Mouse (Mus musculus) ES-E14 (cell line): ENCODE measurements at regions not wholly inside any gene's neighbourhood (a gene's known extent, or its start where the extent isn't known, plus 50 kb on each side); places are given as distances from the start of the nearest gene placed in this dataset.

Source experiments
- CHD2 ChIP-seq: IDR thresholded peaks from 2 replicates; pipeline ENCODE4 v1.6.1; 2014; ENCODE audit warnings: mild to moderate bottlenecking, low read depth, low read length, inconsistent platforms
- HCFC1 ChIP-seq: IDR thresholded peaks from 2 replicates; pipeline ENCODE4 v1.6.1; 2012; ENCODE audit warnings: low read length, inconsistent platforms, borderline replicate concordance; ENCODE audit not compliant: insufficient read depth
- MAFK ChIP-seq: IDR thresholded peaks from 2 replicates; pipeline ENCODE4 v1.6.1; 2014; ENCODE audit warnings: mild to moderate bottlenecking, low read depth, low read length, inconsistent platforms; ENCODE audit not compliant: insufficient read depth
- ZC3H11A ChIP-seq: IDR thresholded peaks from 2 replicates; pipeline ENCODE4 v1.6.1; 2012; ENCODE audit warnings: low read depth, mild to moderate bottlenecking, inconsistent platforms, low read length, borderline replicate concordance
- ZNF384 ChIP-seq: IDR thresholded peaks from 2 replicates; pipeline ENCODE4 v1.6.1; 2012; ENCODE audit warnings: low read depth, low read length, inconsistent platforms

- TF ChIP-seq CHD2 = no peak
- no peak for TF ChIP-seq ZNF384
- no peak for TF ChIP-seq ZC3H11A
- TF ChIP-seq HCFC1 = no peak
- TF ChIP-seq MAFK = no peak
Observed at GRCm38 (mm10) chr13:32508447-32508846, 169.9 kb upstream of the Gmds start.
